Mouse (Mus musculus) spleen, adult 2 months (tissue): ENCODE measurements around the gene Sytl1.

Experiments
- CTCF ChIP-seq: fragments of 200-500 bp; IDR thresholded peaks from 2 replicates; pipeline ENCODE4 v1.5.1; 2011; ENCODE audit warnings: mild to moderate bottlenecking, inconsistent platforms; ENCODE audit not compliant: insufficient read depth, insufficient read length, insufficient replicate concordance; ENCODE audit errors: extremely low read depth
- POLR2A ChIP-seq: fragments of 200-500 bp; IDR thresholded peaks from 2 replicates; pipeline ENCODE4 v1.6.1; 2011; ENCODE audit warnings: low read depth, low read length, inconsistent platforms

DNA sequence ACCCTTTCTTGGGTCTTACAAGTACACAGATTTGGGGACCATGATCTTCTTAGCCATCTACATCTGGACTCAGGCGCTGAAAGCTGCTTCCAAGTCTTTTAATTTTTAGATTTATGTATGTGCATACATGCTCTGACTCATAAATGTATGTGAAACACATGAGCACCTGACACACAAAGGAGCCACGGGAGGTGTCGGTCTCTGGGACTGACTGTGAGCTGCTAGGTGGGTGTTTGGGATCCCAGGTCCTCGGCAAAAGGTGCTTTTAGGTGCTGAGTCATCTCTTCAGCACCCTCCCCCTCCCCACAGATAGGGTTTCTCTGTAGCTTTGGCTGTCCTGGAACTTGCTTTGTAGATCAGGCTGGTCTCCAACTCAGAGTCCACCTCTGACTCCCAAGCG lies 843 bp upstream of the Sytl1 start:
- TF ChIP-seq CTCF = no peak
- no peak for TF ChIP-seq POLR2A
